Mouse (Mus musculus): ENCODE data around the gene Rp9.
"Not testable (repeated sequence)": the region's sequence is repeated elsewhere in the genome, so short reads cannot be mapped to it uniquely, and the experiment has no call there.

Rp9 gene

GRCm38 (mm10) chr9:22461946-22462345 is 7.6 kb downstream of the Rp9 start:
- no peak for DNase-seq (ENCODE audit: low read depth, low spot score)

GRCm38 (mm10) chr9:22457142-22457835 is 12.3 kb downstream of the Rp9 start:
- DNase-seq (ENCODE audit: low read depth, low spot score), result no peak

- DNase-seq (ENCODE audit: low read depth, low spot score), result no peak
These were observed 14.5 kb downstream of the Rp9 start for GRCm38 (mm10) chr9:22455041-22455440.

- not testable (repeated sequence) for DNase-seq (ENCODE audit: low read depth, low spot score)
These were observed 15.6 kb downstream of the Rp9 start, which contains the start of gene Gm17545 for GRCm38 (mm10) chr9:22453990-22454389. TSS of gene Gm17545 (plus strand) at chr9:22454290.

GRCm38 (mm10) chr9:22453501-22453924 is 16.0 kb downstream of the Rp9 start:
- DNase-seq (ENCODE audit: low read depth, low spot score), result no peak

GRCm38 (mm10) chr9:22452697-22453096 is 16.8 kb downstream of the Rp9 start:
- no peak for DNase-seq (ENCODE audit: low read depth, low spot score)

GRCm38 (mm10) chr9:22449209-22449608 is 20.3 kb downstream of the Rp9 start:
- no peak for DNase-seq (ENCODE audit: low read depth, low spot score)

GRCm38 (mm10) chr9:22448420-22448819 is 21.1 kb downstream of the Rp9 start:
- no peak for DNase-seq (ENCODE audit: low read depth, low spot score)

- no peak for DNase-seq (ENCODE audit: low read depth, low spot score)
These were observed 22.3 kb downstream of the Rp9 start for GRCm38 (mm10) chr9:22447213-22447612.

- no peak for DNase-seq (ENCODE audit: low read depth, low spot score)
These were observed 24.4 kb downstream of the Rp9 start for GRCm38 (mm10) chr9:22445123-22445522.

GRCm38 (mm10) chr9:22443157-22443556 is 26.4 kb downstream of the Rp9 start:
- no peak for DNase-seq (ENCODE audit: low read depth, low spot score)

GRCm38 (mm10) chr9:22438826-22439225 is 30.7 kb downstream of the Rp9 start:
- no peak for DNase-seq (ENCODE audit: low read depth, low spot score)

- peak; percentile 54 for DNase-seq (ENCODE audit: low read depth, low spot score)
These were observed 35.4 kb downstream of the Rp9 start for GRCm38 (mm10) chr9:22434101-22434500.

- DNase-seq (ENCODE audit: low read depth, low spot score), result peak; percentile 73
These were observed 36.3 kb downstream of the Rp9 start for GRCm38 (mm10) chr9:22433221-22433620.

GRCm38 (mm10) chr9:22430315-22430840 is 39.2 kb downstream of the Rp9 start:
- peak; percentile 46 for DNase-seq (ENCODE audit: low read depth, low spot score)

GRCm38 (mm10) chr9:22429533-22430241 is 39.9 kb downstream of the Rp9 start:
- no peak for DNase-seq (ENCODE audit: low read depth, low spot score)

- no peak for DNase-seq (ENCODE audit: low read depth, low spot score)
These were observed 40.7 kb downstream of the Rp9 start for GRCm38 (mm10) chr9:22428666-22429410.

GRCm38 (mm10) chr9:22428028-22428665 is 41.4 kb downstream of the Rp9 start:
- DNase-seq (ENCODE audit: low read depth, low spot score), result no peak

- no peak for DNase-seq (ENCODE audit: low read depth, low spot score)
These were observed 44.8 kb downstream of the Rp9 start for GRCm38 (mm10) chr9:22424719-22425118.

GRCm38 (mm10) chr9:22424196-22424595 is 45.3 kb downstream of the Rp9 start:
- no peak for DNase-seq (ENCODE audit: low read depth, low spot score)

GRCm38 (mm10) chr9:22423507-22423906 is 46.0 kb downstream of the Rp9 start:
- no peak for DNase-seq (ENCODE audit: low read depth, low spot score)

GRCm38 (mm10) chr9:22422559-22422958 is 47.0 kb downstream of the Rp9 start:
- DNase-seq (ENCODE audit: low read depth, low spot score), result no peak

All from R1 (cell line).